Mouse (Mus musculus) urinary bladder, adult 2 months (tissue): ENCODE measurements around the gene Ubald2. TPM values are rescaled to one million over a fixed set of nuclear protein-coding genes. Genes with fewer than 3 reads are reported as not detected.
"Not testable (repeated sequence)": the region's sequence is repeated elsewhere in the genome, so short reads cannot be mapped to it uniquely, and the experiment has no call there.

Experiments
- DNase-seq: peaks from one replicate; pipeline ENCODE4 v3.0.0; 2022; ENCODE audit warnings: low spot score
- polyA plus RNA-seq: library from polyadenylated mRNA; depleted of rRNA; stranded (reverse); fragments of >200 nt; gene quantifications from 2 replicates; pipeline ENCODE4 v1.2.3, GENCODE M21; 2012

Ubald2 gene
- polyA plus RNA-seq, 1 experiment: 89.8 TPM

DNA sequence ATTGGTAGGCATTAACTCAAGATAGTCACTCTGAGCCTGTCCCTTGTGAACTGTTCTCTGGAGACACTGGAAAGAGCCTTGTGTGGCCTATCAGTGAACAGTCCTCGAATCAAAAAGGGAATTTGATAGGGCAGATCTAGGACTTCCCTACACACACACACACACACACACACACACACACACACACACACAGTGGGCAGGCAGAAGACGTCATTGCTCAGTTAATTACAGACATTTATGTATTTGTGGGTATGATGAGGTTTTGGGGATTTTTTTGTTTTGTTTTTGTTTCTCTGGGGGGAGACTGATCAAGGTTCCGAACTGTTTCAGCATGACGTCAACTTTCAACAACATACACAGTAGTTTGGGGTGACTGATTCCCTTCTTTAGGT is 20.3 kb upstream of the Ubald2 start:
- DNase-seq: no peak

DNA sequence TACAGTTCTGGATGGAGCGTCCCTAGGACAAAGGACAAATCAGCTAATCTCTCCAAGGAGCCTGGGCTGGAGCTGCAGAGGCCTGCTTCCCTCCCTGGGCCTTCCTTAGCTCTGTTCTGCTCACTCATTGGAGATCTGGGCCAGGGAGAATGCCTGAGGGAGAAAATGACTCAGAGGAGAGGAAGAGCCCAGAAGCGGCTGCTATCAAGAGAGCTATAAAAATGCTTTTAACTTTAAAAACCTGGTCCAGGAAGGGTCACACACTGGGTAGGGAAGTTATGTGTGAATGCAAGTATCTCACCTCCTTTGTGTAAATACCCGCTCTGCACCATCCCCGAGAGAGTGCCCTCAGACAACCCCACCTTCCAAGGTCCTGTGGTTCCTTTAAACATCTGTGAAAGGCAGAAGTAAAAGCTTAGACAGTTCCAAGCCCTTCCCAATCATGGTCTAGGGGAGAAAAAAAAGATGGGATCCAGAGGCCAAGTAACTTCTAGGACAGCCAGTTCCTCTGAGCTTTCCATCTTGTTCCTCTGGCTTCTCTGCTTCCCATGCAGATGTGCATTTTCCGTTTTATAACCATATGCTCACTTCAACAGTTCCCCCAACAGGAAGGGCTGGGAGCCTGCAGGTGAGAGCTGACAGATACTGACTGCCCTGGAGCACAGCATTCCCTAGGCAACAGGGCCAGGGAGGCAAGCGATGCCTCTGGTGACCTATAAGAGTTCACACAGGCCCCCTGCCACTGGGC is 17.5 kb upstream of the Ubald2 start:
- DNase-seq: no peak

DNA sequence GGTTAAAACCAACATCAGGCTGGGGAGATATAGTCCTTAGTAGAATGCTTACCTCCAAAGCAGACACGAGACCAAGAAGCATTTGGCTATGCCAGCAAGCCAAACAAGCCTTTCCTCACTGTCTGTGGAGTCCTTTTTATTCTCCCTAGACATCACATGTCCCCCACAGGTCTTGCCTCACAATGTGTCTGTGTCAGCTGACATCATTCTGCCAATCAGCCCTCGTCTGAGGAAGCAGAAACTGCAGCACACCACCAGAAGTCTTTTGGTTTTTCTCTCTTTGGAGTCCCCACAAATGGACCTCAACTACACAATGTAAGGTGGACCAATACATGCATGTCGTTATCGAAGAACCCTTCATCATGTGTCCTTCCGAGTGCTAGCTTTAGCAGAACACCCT is 16.8 kb upstream of the Ubald2 start:
- no peak for DNase-seq

DNA sequence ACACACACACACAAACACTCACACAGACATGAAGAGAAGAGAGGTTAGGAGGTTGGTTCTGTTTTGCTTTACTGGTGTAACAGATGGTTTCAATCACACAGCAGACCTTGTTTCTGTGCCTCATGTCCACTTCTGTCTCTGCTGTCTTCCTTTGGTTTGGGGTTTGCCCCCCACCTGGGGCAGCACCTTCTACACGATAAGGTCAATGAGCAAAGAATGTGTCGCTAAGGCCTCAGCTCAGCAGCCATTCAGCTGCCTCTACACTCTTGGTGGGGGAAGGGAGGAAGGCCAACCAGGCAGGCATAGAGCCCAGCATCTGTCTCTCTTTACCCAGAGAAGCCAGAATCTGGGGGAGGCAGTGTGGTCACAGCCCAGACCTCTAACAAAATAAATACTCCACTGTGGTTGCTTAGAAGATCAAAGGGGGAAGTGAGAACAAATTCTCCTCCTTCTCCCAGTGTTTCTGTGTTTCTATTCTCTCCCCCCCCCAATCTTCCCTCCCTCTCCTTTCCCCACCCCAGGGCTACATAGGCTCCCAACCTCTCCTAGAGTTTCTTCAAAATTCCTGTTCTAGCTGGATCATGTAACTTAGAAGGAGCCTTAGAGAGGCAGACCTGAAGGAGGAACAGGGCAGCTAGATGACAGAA is 15.6 kb upstream of the Ubald2 start:
- no peak for DNase-seq

DNA sequence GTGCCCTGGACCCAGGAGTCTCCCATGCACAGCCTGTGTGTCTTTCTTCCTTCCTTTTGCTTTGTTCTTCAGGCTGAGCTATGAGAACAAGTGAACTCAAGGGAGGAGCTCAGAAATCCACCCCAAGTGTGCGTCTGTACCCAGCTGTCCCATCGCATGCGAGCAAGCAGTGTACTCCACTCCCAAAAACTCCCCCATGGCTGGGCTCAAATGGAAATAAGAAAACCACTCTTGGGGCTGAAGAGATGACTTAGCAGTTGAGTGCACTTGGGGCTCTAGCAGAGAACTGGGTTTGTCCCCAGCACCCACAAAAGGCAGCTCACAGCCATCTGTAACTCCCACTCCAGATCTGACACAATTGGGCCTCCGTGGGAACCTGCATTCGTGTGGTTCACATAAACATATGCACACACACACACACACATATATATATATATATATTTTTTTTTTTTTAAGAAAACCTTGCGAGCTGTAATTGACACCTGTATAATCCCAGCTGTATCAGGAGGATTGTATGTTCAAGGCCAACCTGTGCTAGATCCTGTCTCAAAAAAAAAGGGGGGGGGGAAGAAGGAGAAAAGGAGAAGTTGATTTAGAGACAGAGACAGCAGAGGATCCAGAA is 14.9 kb upstream of the Ubald2 start:
- no peak for DNase-seq

DNA sequence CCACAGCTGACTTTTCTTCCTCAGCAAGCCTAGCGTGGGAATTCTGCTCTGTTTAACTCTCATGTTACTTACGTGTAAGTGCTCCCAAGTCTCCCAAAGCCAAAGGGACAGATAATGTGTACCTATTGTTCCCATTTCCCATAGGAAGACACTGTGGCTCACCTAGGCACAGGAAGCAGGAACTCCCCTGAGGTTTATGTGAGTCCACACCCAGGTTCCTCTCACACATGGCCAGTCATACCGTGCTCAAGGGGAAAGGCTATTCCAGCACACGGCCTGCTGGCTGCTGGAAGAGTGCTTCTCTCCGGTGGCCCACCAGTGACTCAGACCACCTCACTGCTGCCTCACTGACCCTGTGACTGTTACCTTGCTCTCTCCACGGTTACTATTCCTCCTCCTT is 12.8 kb upstream of the Ubald2 start:
- no peak for DNase-seq

DNA sequence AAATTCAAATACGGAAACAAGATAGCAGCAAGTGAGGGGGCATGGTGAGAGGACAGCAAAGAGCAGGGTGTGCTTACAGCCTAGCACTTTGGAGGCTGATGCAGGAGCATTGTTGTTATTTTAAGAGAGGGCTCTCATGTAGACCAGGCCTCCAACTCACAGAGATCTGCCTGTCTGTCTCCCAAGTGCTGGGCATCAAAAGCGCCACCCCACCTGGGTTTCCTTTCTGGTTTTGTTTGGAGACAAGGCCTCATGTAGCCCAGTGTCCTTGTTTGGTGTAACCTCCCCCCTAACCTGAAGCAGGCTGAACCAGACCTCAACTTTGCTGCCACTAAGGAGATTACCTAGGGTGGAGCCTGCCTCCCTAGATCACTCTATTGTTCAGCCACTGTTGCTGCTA is 11.3 kb upstream of the Ubald2 start:
- no peak for DNase-seq

DNA sequence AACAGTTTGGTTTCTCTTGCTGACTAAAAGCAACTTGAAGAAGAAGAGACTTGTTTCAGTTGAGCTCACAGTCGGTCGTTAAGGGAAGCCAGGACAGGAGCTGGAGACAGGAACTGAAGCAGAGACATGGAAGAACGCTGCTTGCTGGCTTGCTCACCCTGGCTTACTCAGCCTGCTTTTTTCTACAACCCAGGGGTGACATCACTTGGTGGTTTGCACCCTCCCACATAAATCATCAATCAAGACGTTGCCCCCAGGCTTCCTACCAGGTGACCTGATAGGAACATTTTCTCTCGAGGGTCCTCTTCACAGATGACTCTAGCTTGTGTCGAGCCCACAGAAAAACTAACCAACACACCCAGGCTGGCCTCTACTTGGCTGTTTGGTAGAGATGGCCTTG is 10.7 kb upstream of the Ubald2 start:
- DNase-seq: no peak

DNA sequence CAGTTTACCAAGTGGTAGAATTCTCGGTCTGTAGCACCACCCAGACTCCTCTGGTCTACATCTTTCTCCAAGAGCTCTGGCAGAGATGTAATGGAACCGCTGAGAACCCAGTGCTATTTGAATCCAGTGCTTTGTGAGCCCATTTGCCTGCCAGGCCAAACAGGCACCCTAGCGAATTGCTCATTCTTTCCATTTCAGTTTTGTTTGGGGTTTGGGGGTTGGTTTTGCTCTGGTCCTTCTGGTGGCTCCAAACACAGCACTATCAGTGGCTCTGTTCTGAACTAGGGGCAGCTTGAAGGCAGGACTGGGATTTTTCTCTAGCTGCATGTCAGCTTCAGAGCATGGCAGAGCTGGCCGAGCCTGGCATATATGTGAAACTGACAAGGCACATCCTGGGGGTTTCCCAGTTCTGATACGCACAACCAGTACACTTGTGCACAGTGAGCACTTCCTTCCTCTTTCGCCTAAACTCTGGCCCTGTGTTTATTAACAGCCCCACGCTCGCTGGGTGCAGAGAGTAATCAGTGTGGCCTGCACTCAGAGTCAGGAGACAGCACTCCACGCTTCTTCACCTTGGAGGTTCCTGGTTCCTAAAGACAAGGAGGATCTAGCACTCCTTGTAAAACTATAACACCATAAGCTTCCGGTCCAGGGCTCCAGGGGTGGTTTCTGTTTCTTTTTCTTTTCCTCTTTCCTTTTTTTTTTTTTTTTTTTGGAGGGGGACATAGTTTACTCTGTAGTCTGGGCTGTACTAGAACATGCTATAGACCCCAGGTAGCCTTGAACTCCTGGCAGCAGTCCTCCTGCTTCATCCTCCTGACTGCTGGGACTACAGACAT is 9.9 kb upstream of the Ubald2 start:
- no peak for DNase-seq

DNA sequence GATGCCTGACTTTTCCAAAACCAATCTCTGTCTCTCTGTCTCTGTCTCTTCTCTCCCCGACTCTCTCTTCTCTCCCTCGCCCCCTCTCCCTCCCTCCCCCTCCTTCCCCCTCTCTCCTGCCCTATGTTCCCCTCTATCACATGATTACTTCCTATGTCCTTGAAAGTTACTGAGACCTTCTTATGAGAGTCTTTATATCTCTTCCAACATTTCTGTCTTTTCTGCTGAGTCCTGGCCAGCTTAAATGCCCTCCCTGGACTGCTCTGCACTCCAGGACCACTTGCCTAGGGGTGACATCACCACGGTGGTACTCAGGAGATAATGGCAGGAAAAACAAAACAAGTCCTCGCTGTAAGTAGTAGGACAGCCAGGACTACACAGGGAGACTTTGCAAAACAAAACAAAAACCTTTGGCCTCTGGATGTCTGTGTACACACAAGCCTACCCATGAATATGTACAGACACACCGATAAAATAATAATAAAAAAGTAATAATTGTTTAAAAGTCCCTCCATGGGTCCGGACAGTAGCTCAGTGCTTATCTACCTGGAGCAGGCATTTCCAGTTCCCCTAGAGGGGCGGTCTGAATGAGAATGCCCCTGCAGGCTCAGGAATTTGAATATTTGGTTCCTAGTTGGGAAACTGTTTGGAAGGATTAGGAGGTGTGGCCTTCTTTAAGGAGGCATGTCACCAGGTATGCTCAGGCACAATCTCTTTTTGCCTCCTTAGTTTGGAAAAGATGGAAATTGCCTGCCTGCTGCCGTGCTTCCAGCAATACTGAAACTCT is 9.1 kb upstream of the Ubald2 start:
- no peak for DNase-seq

DNA sequence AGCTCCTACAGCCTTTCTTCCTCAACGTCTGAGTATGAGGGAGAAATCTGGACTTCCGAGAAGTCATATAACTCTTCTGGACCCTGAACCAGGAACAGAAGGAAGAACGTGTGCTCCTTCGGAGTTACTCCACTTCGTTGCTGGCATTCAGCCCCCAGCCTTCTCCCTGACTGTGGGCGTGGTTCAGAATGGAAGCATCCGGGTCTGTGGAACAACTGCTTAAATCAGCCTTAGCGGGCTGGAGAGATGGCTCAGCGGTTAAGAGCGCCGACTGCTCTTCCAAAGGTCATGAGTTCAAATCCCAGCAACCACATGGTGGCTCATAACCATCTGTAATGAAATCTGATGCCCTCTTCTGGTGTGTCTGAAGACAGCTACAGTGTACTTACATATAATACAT is 7.6 kb upstream of the Ubald2 start:
- DNase-seq: not testable (repeated sequence)

DNA sequence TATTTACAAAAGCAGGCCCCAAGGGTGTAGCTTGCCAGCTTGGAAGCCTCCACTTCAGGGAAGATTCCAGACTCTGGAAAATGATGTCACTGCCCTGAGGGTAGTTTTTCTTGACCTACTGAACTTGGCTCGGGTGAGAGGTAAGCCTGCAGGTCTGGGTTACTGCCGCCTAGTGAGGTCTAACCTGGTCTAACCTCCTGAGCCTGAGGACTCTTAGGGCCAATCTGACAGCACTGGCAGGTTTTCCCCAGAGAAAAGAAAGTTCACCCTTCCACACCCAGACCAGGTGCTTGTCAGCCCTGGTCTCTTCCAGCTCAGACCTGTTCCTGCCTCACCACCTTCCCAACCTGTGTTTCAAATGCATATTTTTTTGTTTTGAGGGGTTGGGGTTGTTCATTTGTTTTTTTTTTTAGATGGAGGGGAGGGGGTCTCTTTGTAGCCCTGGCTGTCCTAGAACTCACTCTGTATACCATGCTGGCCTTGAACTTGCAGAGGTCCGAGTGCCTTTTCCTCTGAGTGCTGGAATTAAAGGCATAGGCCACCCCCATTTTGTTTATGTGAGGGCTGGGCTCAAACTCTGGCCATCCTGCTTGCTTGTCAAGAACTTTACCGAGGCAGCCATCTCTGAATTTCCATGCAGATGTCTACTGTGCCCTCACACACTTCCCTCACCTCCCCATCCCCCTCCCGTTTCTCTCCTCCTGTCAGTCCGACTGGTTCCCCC is 6.9 kb upstream of the Ubald2 start:
- DNase-seq: no peak

DNA sequence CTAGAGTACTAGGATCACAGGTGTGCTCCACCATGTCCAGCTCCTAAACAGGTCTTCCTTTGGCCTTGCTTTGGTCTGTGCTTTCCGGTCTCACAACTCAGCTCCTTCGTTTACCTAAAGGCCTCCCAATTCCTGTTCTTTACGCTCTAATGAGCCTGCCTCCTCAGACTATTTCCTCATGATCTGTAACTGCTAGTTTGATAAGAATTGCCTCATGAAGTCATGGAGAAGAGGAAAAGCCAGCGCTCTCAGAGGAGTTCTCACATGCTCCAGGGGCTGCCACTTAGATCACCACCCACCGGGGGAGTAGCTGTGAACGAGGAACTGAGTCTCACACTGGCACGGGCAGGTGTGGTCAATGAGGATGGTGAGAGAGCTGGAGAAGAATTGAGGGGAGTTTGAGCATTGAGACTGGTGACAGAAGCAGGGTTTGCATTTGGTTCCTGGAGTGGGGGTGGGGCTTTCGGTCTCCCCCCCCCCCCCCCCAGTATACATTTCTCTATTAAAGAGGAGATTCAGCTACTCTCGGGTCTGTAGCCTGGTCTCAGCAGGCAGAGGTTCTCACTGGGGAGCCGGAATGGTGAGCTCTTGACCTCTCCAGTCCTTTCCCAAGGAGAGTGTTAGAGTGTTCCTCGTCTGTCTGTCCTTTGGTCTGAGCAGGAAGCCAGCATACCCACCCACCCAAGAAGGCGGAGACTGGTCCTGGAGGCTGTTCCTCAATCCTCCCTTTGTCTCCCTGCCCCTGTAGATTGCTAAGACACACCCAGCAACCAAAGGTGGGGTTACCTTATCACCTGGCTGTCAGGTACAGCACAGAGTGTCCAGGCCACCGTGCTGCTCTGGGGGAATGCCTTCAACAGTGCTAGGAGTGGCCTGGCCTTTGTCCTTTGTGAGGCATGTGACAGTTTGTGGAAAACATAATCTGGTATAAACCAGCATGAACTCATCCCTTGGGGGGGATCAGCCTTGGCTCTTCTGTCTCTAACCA is 4.7 kb upstream of the Ubald2 start:
- no peak for DNase-seq

DNA sequence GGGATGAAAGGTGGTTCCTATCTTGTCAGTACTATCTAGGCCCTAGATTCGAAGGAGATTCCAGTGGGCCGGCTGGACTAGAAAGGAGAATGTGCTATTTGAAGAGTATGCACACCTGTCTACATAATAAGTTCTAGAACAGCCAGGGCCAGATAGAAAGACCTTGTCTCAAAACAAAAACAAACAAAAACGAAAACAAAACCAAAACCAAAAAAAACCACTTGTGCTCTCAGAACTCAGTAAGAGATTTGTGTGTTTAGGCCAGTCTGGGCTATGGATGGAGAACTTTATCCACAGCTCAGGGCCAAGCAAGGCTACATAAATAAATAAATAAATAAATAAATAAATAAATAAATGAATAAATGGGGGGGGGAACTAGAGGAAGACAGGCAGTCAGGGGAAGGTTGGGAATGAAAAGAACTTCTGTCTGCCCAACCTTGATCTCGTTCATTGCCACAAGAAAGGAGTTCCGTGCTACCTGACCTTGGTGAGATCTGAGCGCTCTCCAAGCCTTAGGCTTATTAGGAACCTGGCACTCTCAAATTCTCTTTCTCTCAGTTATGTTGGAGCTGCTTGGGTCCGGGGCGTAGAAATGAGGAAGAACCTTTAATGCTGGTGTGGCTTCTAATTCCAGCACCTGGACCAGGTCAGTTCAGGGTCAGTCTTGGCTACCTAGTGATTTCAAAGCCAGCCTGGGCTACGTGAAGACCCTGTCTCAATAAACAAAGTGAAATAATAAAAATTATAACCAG is 3.9 kb upstream of the Ubald2 start:
- DNase-seq: no peak

DNA sequence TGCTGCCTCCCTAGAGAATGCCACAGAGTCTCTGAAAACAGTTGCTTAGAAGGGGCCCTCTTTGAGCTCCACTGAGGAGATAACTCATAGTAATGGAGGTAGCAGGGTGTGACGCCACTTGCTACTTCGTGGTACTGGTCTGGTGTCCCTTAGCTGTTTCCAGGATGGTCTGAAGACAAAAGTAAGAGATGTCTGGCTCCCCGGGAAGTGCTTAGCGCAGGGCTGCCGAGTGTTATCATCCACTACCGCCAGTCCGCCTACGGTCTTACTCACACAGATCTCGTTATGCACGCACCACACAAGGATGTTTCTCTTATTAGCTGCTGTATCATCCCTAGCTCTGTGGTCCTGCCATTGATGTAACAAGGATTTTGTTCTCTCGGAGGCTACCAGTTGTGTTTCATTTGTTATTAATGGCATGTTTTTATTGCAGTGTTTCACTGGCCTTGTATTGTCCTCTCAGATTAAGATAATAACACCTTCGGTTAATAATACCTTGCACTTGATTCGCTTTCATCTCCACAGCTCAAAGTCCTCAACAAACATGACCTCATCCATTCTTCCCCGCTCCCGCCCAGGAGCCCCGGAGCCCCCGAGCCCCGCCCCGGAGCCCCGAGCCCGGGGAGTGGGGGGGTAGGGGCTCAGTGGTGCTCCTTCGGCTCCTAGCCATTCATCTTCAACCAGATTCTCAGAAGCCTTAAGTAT is 3.0 kb upstream of the Ubald2 start:
- no peak for DNase-seq

DNA sequence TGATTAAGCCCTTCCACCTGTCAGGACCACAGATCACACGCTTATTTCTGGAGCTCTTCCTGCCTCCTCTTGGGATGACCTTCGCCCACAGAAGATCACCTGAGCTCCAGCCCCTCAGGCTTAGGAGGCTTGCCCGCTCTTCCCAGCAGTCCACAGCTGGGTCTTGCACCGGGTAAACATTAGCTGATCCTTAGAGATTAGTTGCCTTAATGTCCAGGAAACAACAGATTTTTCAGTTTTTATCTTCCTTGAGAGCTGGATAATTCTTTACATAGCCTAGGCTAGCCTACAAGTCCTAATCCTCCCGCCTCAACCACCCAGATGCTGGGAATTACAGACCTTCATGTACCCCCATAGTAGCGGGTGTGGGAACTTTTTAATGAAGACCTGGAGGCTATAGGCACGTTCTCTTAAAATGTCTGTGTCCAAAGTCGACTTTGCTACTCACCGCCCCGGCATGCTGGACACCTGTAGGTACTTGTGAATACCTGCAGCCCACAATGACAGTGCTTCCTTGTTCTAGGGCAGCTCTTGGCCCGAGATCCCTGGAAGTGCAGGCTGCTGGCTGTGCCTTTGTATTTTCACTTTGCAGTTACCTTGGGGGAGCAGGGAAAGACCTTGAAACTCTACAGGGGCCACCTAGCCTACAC is 2.3 kb upstream of the Ubald2 start:
- DNase-seq: no peak

DNA sequence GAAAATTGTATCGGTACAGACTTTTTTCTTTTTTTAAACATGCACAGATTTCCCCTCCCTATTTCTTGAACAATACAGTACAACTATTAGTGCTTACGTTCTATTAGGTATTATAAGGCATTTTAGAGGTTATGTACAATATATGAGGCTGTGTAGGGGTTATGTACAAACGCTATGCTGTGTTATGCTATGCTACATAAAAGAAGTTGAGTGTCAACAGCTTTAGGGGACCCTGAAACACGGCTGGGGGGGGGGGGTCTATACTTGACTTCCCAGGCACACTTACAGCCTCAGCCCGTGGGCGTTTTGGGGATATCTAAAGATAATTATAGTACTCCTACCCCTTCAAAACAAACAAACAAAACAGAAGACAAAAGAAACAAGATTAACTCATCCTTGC is 1.8 kb upstream of the Ubald2 start:
- DNase-seq: no peak
